Mouse (Mus musculus) stomach, postnatal 0 days (tissue): ENCODE results near the gene Iqcb1. TPM values are rescaled to one million over a fixed set of nuclear protein-coding genes. Genes with fewer than 3 reads are reported as not detected.
A peak's percentile ranks its signal among the peaks of the same experiment; 100 is the strongest.

ENCODE experiments used
- ATAC-seq: fragments of 200-750 bp; cut with Nextera tagmentation; 2 replicates; pipeline ENCODE4 v1.8.0; 2017; ENCODE audit not compliant: low FRiP score, low TSS enrichment
- DNase-seq: peaks from one replicate; pipeline ENCODE4 v3.0.0-alpha.2; 2016; ENCODE audit warnings: low spot score
- H3K27ac ChIP-seq: fragments of 300-500 bp; sonication (generic); replicated peaks from 2 replicates; pipeline ENCODE4 v1.5.1; 2014; ENCODE audit warnings: mild to moderate bottlenecking, control low read depth
- H3K27me3 ChIP-seq: fragments of 300-500 bp; sonication (generic); 2 replicates; pipeline ENCODE4 v1.6.1; 2014; ENCODE audit warnings: low read length; ENCODE audit not compliant: control insufficient read depth, insufficient read depth
- H3K36me3 ChIP-seq: fragments of 300-500 bp; sonication (generic); 2 replicates; pipeline ENCODE4 v1.6.1; 2014; ENCODE audit warnings: low read length, mixed read lengths; ENCODE audit not compliant: control insufficient read depth, insufficient read depth
- H3K4me1 ChIP-seq: fragments of 300-500 bp; sonication (generic); replicated peaks from 2 replicates; pipeline ENCODE4 v1.6.1; 2014; ENCODE audit warnings: antibody characterized with exemption; ENCODE audit not compliant: control insufficient read depth, insufficient read depth
- H3K4me2 ChIP-seq: fragments of 300-500 bp; sonication (generic); replicated peaks from 2 replicates; pipeline ENCODE4 v1.6.1; 2014; ENCODE audit warnings: low read depth, mild to moderate bottlenecking, control low read depth, moderate library complexity
- H3K4me3 ChIP-seq: fragments of 300-500 bp; sonication (generic); 2 replicates; pipeline ENCODE4 v1.5.1; 2014; ENCODE audit warnings: low read depth, low read length, control low read depth
- H3K9ac ChIP-seq: fragments of 300-500 bp; sonication (generic); 2 replicates; pipeline ENCODE4 v1.6.1; 2014; ENCODE audit warnings: mild to moderate bottlenecking, low read length, control low read depth, mixed read lengths
- H3K9me3 ChIP-seq: fragments of 300-500 bp; sonication (generic); 2 replicates; pipeline ENCODE4 v1.6.1; 2016; ENCODE audit warnings: low read length; ENCODE audit not compliant: control insufficient read depth
- CTCF ChIP-seq: IDR thresholded peaks from 2 replicates; pipeline ENCODE4 v1.5.1; 2016; ENCODE audit warnings: antibody characterized with exemption, low read depth, mild to moderate bottlenecking, moderate library complexity
- EP300 ChIP-seq: optimal IDR thresholded peaks from 2 replicates; pipeline ENCODE3; 2016; ENCODE audit warnings: antibody characterized with exemption
- WGBS: fragments of 180-500 bp; shearing (Covaris S2); extraction: QIAGEN DNeasy Blood & Tissue Kit; methylation state at CpG from one replicate; pipeline ENCODE4 v1.1.7; 2014; 5-methylcytosine and 5-hydroxymethylcytosine counted together
- polyA plus RNA-seq: library from polyadenylated mRNA; unstranded; fragments of >200 nt; fragmentation: Nextera tagmentation; extraction: Ambion mirVana; gene quantifications from 2 replicates; pipeline ENCODE4 v1.2.1, GENCODE M21; 2015

Gene Iqcb1
- polyA plus RNA-seq, 1 experiment from 2014 or later, result 10.0 TPM

GRCm38 (mm10) chr16:36851202-36851601 is 23.0 kb downstream of the Iqcb1 start:
- Histone ChIP-seq H3K9ac (no peak overlapping the region), H3K4me1 (no peaks in the 10 kb centered on the region), H3K4me3 (no peak overlapping the region), H3K4me2 (no peak overlapping the region), H3K27me3 (no peaks in the 10 kb centered on the region), H3K36me3 (peaks cover under 1% of the 10 kb centered on the region; the same call in 1 of the 2 replicates), H3K9me3 (no peaks in the 10 kb centered on the region), H3K27ac (no peak overlapping the region)
- ATAC-seq (no peak), DNase-seq (no peak)
- TF ChIP-seq EP300, result no peak
- WGBS, result 96% methylated on average over 3 of the region's 3 CpGs

- H3K4me1 ChIP-seq, result no peaks in the 10 kb centered on the region
- no peak overlapping the region for H3K4me3 ChIP-seq
- no peak overlapping the region for H3K4me2 ChIP-seq
- H3K27ac ChIP-seq, result no peak overlapping the region
- H3K9ac ChIP-seq, result no peak overlapping the region
- no peaks in the 10 kb centered on the region for H3K9me3 ChIP-seq
- DNase-seq, result no peak
- no peaks in the 10 kb centered on the region for H3K27me3 ChIP-seq
- no peak for TF ChIP-seq EP300
- no peak for TF ChIP-seq CTCF
- no peaks in the 10 kb centered on the region; the same call in 1 of the 2 replicates for H3K36me3 ChIP-seq
- ATAC-seq, result no peak
- 85% methylated on average over 3 of the region's 3 CpGs for WGBS
These were observed 35.4 kb downstream of the Iqcb1 start for GRCm38 (mm10) chr16:36863585-36863984.

- no peak overlapping the region for H3K4me3 ChIP-seq
- WGBS, result 92% methylated on average over 2 of the region's 2 CpGs
- DNase-seq (no peak), ATAC-seq (no peak)
- no peak for TF ChIP-seq EP300
- TF ChIP-seq CTCF, result no peak
- H3K27me3 ChIP-seq, result no peaks in the 10 kb centered on the region
- peaks cover 2% of the 10 kb centered on the region; the same call in 1 of the 2 replicates for H3K36me3 ChIP-seq
- H3K27ac ChIP-seq, result no peak overlapping the region
- H3K4me1 ChIP-seq, result no peaks in the 10 kb centered on the region
- no peak overlapping the region for H3K9ac ChIP-seq
- no peak overlapping the region for H3K4me2 ChIP-seq
- no peaks in the 10 kb centered on the region for H3K9me3 ChIP-seq
These were observed 41.3 kb downstream of the Iqcb1 start for GRCm38 (mm10) chr16:36869442-36869841.

GRCm38 (mm10) chr16:36874583-36875275 is 46.5 kb downstream of the Iqcb1 start, which contains the start of the genes Eaf2 and Golgb1:
Eaf2 (minus strand) TSS chr16:36875003.
Golgb1 (plus strand) TSS chr16:36875140.
- peak; percentile 100 for ATAC-seq
- Histone ChIP-seq H3K36me3 (0 out of 2 replicates have a peak, but pooled peaks cover 2% of the 10 kb centered on the region), H3K27me3 (no peaks in the 10 kb centered on the region), H3K9ac (peak within 1 kb of the TSS; percentile 90), H3K27ac (peak within 1 kb of the TSS; percentile 90), H3K4me1 (no peaks in the 10 kb centered on the region), H3K4me3 (peak within 1 kb of the TSS; percentile 78), H3K4me2 (peak within 1 kb of the TSS; percentile 62), H3K9me3 (no peaks in the 10 kb centered on the region)
- WGBS, result under 1% methylated on average over 43 of the region's 43 CpGs
- TF ChIP-seq EP300, result no peak
- no peak for TF ChIP-seq CTCF
- DNase-seq, result peak; percentile 96

- TF ChIP-seq CTCF (no peak), EP300 (no peak)
- H3K4me3 ChIP-seq, result peak overlapping the region; percentile 78
- no peaks in the 10 kb centered on the region for H3K27me3 ChIP-seq
- 0 out of 2 replicates have a peak, but pooled peaks cover 2% of the 10 kb centered on the region for H3K36me3 ChIP-seq
- peak overlapping the region; percentile 62 for H3K4me2 ChIP-seq
- DNase-seq (no peak), ATAC-seq (peak; percentile 43)
- no peaks in the 10 kb centered on the region for H3K9me3 ChIP-seq
- H3K9ac ChIP-seq, result peak overlapping the region; percentile 90
- peak overlapping the region; percentile 90 for H3K27ac ChIP-seq
- no peaks in the 10 kb centered on the region for H3K4me1 ChIP-seq
- WGBS, result under 1% methylated on average over 46 of the region's 48 CpGs
These were observed 47.2 kb downstream of the Iqcb1 start for GRCm38 (mm10) chr16:36875276-36875851.

GRCm38 (mm10) chr16:36877316-36877715 is 49.1 kb downstream of the Iqcb1 start:
- DNase-seq (no peak), ATAC-seq (no peak)
- Histone ChIP-seq H3K4me1 (no peaks in the 10 kb centered on the region), H3K36me3 (no peaks in the 10 kb centered on the region), H3K27me3 (no peaks in the 10 kb centered on the region), H3K4me3 (no peak overlapping the region), H3K9me3 (no peaks in the 10 kb centered on the region), H3K4me2 (no peak overlapping the region), H3K9ac (no peak overlapping the region), H3K27ac (no peak overlapping the region)
- 72% methylated on average over 5 of the region's 5 CpGs for WGBS
- TF ChIP-seq EP300, result no peak
- peak; percentile 42 for TF ChIP-seq CTCF
